Mouse (Mus musculus) MEL (cell line): ENCODE measurements at regions not wholly inside any gene's neighbourhood (a gene's known extent, or its start where the extent isn't known, plus 50 kb on each side); places are given as distances from the start of the nearest gene placed in this dataset.

ENCODE experiments used
- DNase-seq: peaks from one replicate; pipeline ENCODE4 v3.0.0; 2011; ENCODE audit warnings: low read depth, low spot score
- H3K27ac ChIP-seq: 2 replicates; pipeline ENCODE4 v1.5.1; 2012; ENCODE audit warnings: low read depth, mild to moderate bottlenecking, control low read depth, low read length, moderate library complexity; ENCODE audit not compliant: control insufficient read depth
- H3K27me3 ChIP-seq, 2 experiments: fragments of 150-350 bp in 1 of 2; sonication (generic) in 1 of 2; 2 replicates each; pipeline ENCODE4 v1.6.1; 2012; ENCODE audit warnings: low read length in 2 of 2, mild to moderate bottlenecking in 2 of 2, improper control_type of control experiment in 1 of 2, moderate library complexity in 1 of 2; ENCODE audit not compliant: insufficient read depth in 2 of 2, control insufficient read depth in 1 of 2
- H3K36me3 ChIP-seq, 2 experiments: 2 replicates each; pipeline ENCODE4 v1.6.1; 2012 to 2014; ENCODE audit warnings: low read length in 2 of 2, improper control_type of control experiment in 1 of 2, inconsistent platforms in 1 of 2, mild to moderate bottlenecking in 1 of 2; ENCODE audit not compliant: insufficient read depth in 2 of 2, control insufficient read depth in 1 of 2
- H3K4me1 ChIP-seq, 2 experiments: fragments of 150-350 bp in 1 of 2; sonication (generic) in 1 of 2; 2 replicates each; pipeline ENCODE4 v1.6.1; 2012; ENCODE audit warnings: low read length in 2 of 2, improper control_type of control experiment in 1 of 2, mild to moderate bottlenecking in 1 of 2; ENCODE audit not compliant: insufficient read depth in 2 of 2, control insufficient read depth in 1 of 2
- H3K4me3 ChIP-seq, 2 experiments: fragments of 150-350 bp in 1 of 2; sonication (generic) in 1 of 2; 2 replicates each; pipeline ENCODE4 v1.5.1; 2012; ENCODE audit warnings: low read depth in 2 of 2, low read length in 2 of 2, mild to moderate bottlenecking in 2 of 2, moderate library complexity in 2 of 2, control low read depth in 1 of 2, improper control_type of control experiment in 1 of 2; ENCODE audit not compliant: control insufficient read depth in 1 of 2, insufficient read depth in 1 of 2
- H3K79me2 ChIP-seq: 2 replicates; pipeline ENCODE4 v1.6.1; 2012; ENCODE audit warnings: mild to moderate bottlenecking, low read length, moderate library complexity; ENCODE audit not compliant: control insufficient read depth, poor library complexity, insufficient read depth
- H3K9ac ChIP-seq: 2 replicates; pipeline ENCODE4 v1.6.1; 2012; ENCODE audit warnings: low read depth, mild to moderate bottlenecking, control low read depth, low read length, moderate library complexity; ENCODE audit not compliant: control insufficient read depth, poor library complexity, severe bottlenecking
- H3K9me3 ChIP-seq: fragments of 150-350 bp; sonication (generic); replicated peaks from 2 replicates; pipeline ENCODE4 v1.6.1; 2012; ENCODE audit warnings: mild to moderate bottlenecking, low read length, improper control_type of control experiment, moderate library complexity; ENCODE audit not compliant: insufficient read depth
- CTCF ChIP-seq, 3 experiments: IDR thresholded peaks in 2 of 3; conservative IDR thresholded peaks in 1 of 3; 2 replicates each; pipeline ENCODE4 v1.5.1; 2011 to 2012; ENCODE audit warnings: low read length in 3 of 3, low read depth in 2 of 3, mild to moderate bottlenecking in 2 of 3, improper control_type of control experiment in 1 of 3, inconsistent platforms in 1 of 3, mixed read lengths in 1 of 3, moderate library complexity in 1 of 3; ENCODE audit not compliant: control insufficient read depth in 1 of 3, insufficient read depth in 1 of 3, poor library complexity in 1 of 3, severe bottlenecking in 1 of 3
- GATA1 ChIP-seq: IDR thresholded peaks from 2 replicates; pipeline ENCODE4 v1.6.1; 2011; ENCODE audit warnings: low read depth, low read length, improper control_type of control experiment
- MAZ ChIP-seq: IDR thresholded peaks from 2 replicates; pipeline ENCODE4 v1.6.1; 2012; ENCODE audit warnings: low read depth, mild to moderate bottlenecking, inconsistent platforms, low read length, improper control_type of control experiment
- MEF2A ChIP-seq: IDR thresholded peaks from 2 replicates; pipeline ENCODE4 v1.6.1; 2014; ENCODE audit warnings: low read depth, mild to moderate bottlenecking, inconsistent platforms, low read length, improper control_type of control experiment; ENCODE audit not compliant: poor library complexity, insufficient replicate concordance, severe bottlenecking; ENCODE audit errors: extremely low read depth
- MXI1 ChIP-seq: IDR thresholded peaks from 2 replicates; pipeline ENCODE4 v1.6.1; 2011; ENCODE audit warnings: mild to moderate bottlenecking, low read depth, low read length, improper control_type of control experiment
- NRF1 ChIP-seq: IDR thresholded peaks from 2 replicates; pipeline ENCODE4 v1.6.1; 2014; ENCODE audit warnings: low read depth, mild to moderate bottlenecking, inconsistent platforms, low read length, improper control_type of control experiment, moderate library complexity; ENCODE audit not compliant: poor library complexity, insufficient read depth, severe bottlenecking
- POLR2AphosphoS5 ChIP-seq: IDR thresholded peaks from 2 replicates; pipeline ENCODE4 v1.6.1; 2012; ENCODE audit warnings: low read depth, borderline replicate concordance, mild to moderate bottlenecking, inconsistent platforms, low read length, moderate library complexity, mixed read lengths
- RAD21 ChIP-seq: IDR thresholded peaks from 2 replicates; pipeline ENCODE4 v1.6.1; 2011; ENCODE audit warnings: mild to moderate bottlenecking, low read depth, low read length, improper control_type of control experiment
- SMC3 ChIP-seq: IDR thresholded peaks from 2 replicates; pipeline ENCODE4 v1.6.1; 2011; ENCODE audit warnings: low read depth, low read length, improper control_type of control experiment
- USF1 ChIP-seq: IDR thresholded peaks from 2 replicates; pipeline ENCODE4 v1.6.1; 2014; ENCODE audit warnings: low read depth, mild to moderate bottlenecking, inconsistent platforms, low read length, improper control_type of control experiment, moderate library complexity
- USF2 ChIP-seq, 2 experiments: IDR thresholded peaks; 2 replicates each; pipeline ENCODE4 v1.6.1; 2011 to 2012; ENCODE audit warnings: improper control_type of control experiment in 2 of 2, low read length in 2 of 2, borderline replicate concordance in 1 of 2, inconsistent platforms in 1 of 2, low read depth in 1 of 2, mild to moderate bottlenecking in 1 of 2; ENCODE audit not compliant: insufficient read depth in 1 of 2
- ZC3H11A ChIP-seq: IDR thresholded peaks from 2 replicates; pipeline ENCODE4 v1.6.1; 2012; ENCODE audit warnings: low read depth, mild to moderate bottlenecking, inconsistent platforms, low read length, improper control_type of control experiment

DNA sequence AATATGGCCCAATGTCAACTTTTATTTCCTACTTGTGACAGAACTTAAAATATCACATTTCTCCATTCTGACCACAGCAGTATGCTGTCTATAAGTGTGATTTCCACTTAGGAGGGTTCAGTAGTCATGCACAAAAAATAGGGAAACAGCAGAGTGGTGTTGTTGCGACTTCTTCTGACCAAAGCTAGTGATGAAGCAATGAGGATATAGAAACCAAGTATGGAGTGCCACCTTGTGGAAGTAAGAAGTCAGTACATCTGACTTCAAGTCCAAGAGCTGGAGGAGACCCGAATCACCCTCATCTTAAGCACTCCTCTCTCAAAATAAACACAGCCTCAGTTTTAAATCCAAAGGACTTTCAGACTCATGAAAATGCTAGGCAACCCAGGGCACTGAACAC, 586.9 kb upstream of the Dsel start:
- Histone ChIP-seq H3K9ac (no peak overlapping the region), H3K9me3 (no peaks in the 10 kb centered on the region), H3K27ac (no peak overlapping the region), H3K79me2 (no peaks in the 10 kb centered on the region), H3K27me3 (no peaks in the 10 kb centered on the region), H3K4me1 (no peaks in the 10 kb centered on the region), H3K4me3 (no peak overlapping the region), H3K36me3 (no peaks in the 10 kb centered on the region)
- peak; percentile 45 for DNase-seq
- TF ChIP-seq CTCF (IDR thresholded peaks at IDR 0.05 in 2 of 3, conservative IDR thresholded peaks at IDR 0.05 in 1 of 3; ENCODE audit: control insufficient read depth in 1 of 3, insufficient read depth in 1 of 3, low read depth in 2 of 3, low read length in 3 of 3, poor library complexity in 1 of 3, severe bottlenecking in 1 of 3) (peak; percentile 25 to 81 (median 54); a peak in 5 of 6 replicates), RAD21 (peak; percentile 76), ZC3H11A (peak; percentile 35; the same call in 1 of the 2 replicates), SMC3 (peak; percentile 73), GATA1 (no peak)

DNA sequence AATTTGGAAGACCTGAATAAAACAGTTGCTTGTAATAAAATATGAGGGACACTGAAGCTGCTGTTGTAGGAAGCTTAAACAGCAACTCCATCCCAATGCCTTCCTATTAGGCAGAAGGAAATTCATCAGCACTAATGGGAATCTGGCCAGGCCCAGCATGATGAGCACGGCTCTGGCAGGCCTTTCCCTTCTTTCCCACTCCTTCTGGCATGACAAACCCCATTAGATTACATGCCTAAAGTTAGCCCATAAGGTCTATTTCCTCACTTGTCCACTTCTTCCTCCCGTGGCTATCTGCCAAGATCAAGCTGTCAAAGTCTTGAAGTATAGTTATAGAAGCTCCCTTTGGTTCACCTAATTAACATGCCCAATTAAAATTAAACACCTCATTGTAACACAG, 574.4 kb upstream of the Dsel start:
- DNase-seq: no peak
- no peaks in the 10 kb centered on the region for H3K79me2 ChIP-seq
- no peak overlapping the region for H3K27ac ChIP-seq
- TF ChIP-seq USF2 (IDR thresholded peaks at IDR 0.05; ENCODE audit: borderline replicate concordance in 1 of 2, insufficient read depth in 1 of 2, low read depth in 1 of 2, low read length in 2 of 2) (no peak), MEF2A (no peak), NRF1 (no peak)
- H3K9me3 ChIP-seq: no peaks in the 10 kb centered on the region
- no peaks in the 10 kb centered on the region for H3K27me3 ChIP-seq
- H3K9ac ChIP-seq: no peak overlapping the region
- H3K4me3 ChIP-seq: no peak overlapping the region
- no peaks in the 10 kb centered on the region for H3K4me1 ChIP-seq
- H3K36me3 ChIP-seq: no peaks in the 10 kb centered on the region

DNA sequence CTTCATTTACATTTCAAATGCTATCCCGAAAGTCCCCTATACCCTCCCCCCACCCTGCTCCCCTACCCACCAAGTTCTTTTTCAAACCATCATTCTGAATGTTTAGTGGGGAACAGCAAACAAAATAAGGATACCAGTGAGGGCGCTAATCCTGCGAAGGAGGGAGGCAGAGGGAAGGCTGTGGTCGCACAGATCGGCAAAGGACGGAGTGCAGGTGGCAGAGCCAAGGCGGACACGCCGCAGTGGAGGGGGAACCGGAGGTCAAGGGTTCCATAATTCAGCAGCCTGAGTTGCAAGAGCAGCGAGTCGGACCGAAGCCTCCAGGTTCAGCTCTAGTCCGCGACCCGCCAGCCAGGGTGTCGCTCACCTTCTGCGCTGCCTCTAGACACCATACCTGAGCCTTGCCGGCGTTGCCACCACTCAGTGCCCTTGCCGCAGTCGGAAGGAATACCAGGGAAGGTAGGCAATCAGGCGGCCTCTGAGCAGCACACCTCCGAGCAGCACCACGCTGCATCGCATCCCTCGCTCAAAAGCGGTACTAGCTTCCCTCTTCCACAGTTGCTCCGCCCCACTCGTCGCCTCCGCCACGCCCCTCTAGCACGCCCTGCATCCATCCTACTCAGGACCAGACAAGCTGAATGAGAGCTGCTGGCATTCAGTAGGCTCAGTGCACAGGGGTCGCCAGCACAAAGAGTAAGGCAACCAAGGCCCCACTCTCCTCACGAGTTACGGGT, 551.8 kb upstream of the Dsel start:
- Histone ChIP-seq H3K4me3 (no peak overlapping the region), H3K79me2 (no peaks in the 10 kb centered on the region), H3K27ac (no peak overlapping the region), H3K9ac (no peak overlapping the region), H3K4me1 (no peaks in the 10 kb centered on the region), H3K36me3 (no peaks in the 10 kb centered on the region), H3K27me3 (no peaks in the 10 kb centered on the region), H3K9me3 (no peaks in the 10 kb centered on the region)
- DNase-seq: no peak
- TF ChIP-seq MXI1 (no peak), USF1 (no peak), POLR2AphosphoS5 (no peak), MAZ (no peak)
